Mouse (Mus musculus) megakaryocyte, embryonic 14.5 days (primary cell): ENCODE results near the gene Amh.

Experiments
- FLI1 ChIP-seq: IDR thresholded peaks from 2 replicates; pipeline ENCODE4 v1.6.1; 2012; ENCODE audit warnings: low read length, inconsistent platforms, mixed read lengths
- GATA1 ChIP-seq: IDR thresholded peaks from 3 replicates; pipeline ENCODE4 v1.6.1; 2012; ENCODE audit warnings: mixed read lengths, low read length, inconsistent platforms, borderline replicate concordance

DNA sequence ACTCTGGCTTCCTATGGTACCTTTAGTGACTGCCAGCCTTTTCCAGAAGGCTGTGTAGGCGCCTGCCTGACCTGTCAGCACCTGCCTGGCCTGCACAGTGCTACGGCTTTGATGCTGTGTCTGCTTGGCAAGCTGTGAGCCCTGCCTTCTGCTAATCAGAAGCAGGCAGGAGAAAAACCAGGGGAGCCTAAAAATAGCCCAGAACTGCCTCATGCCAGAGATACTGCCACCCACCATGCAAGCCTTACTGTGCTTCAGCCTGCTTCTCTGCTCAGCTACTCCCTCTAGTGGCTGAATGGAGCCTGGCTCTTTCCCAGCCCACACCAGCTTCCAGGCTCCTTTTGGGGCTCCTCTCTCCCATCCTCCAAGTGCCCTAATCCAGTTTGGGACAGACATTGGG is 30.5 kb upstream of the Amh start:
- TF ChIP-seq GATA1 (no peak), FLI1 (no peak)
